Mouse (Mus musculus): Measurements from ENCODE around the gene Ssbp4.

DNA sequence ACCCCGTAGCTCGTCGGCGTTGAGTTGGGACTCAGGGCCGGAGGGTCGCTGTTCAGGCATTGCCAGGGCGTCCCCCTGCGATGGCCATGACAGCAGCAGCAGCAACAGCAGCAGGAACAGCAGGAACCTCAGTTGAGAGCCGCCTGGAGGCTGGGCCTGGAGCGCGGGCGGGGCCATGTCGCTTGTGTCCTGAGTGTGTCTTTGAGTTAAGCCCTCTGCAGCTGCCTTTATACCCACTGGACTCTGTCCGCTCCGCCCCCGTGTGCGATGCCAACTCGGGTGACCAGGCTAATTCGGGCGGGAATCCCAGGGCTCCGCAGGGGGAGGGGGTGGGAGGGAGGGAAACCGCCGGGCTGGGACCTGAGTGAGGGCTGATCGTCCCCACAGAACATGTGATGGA, 22.8 kb upstream of the Ssbp4 start:
- TF ChIP-seq CTCF (IDR thresholded peaks at IDR 0.05; ENCODE audit: low read depth) (no peak), EP300 (IDR thresholded peaks at IDR 0.05; ENCODE audit: low read depth) (no peak)
